Mouse (Mus musculus): ENCODE measurements around the gene Nr2f1. TPM values are rescaled to one million over a fixed set of nuclear protein-coding genes. Genes with fewer than 3 reads are reported as not detected.

The Nr2f1 gene
- 2.6 TPM for polyA plus RNA-seq (2014; fragmentation: Illumina TruSeq; extraction: RNeasy Lipid Tissue Mini Kit (QIAGEN cat#74804); ENCODE audit: low read depth, low replicate concordance)

GRCm38 (mm10) chr13:78199642-78200160 is at the start of gene Nr2f1:
TSS of gene Nr2f1 (minus strand) at chr13:78199757.

Other genes with a start within 250 kb of the Nr2f1 start
- not detected for gene Pou5f2, start 174.9 kb downstream of the Nr2f1 start, polyA plus RNA-seq (2014; fragmentation: Illumina TruSeq; extraction: RNeasy Lipid Tissue Mini Kit (QIAGEN cat#74804); ENCODE audit: low read depth, low replicate concordance)